ENCODE assay signal across 9 mouse cellular contexts in genomic region chr11:101604116-101604515, GRCm38 (mm10). TPM values are rescaled to one million over a fixed set of nuclear protein-coding genes. Genes with fewer than 3 reads are reported as not detected.
DNase-seq lines count a peak whose midpoint lies in the region; ATAC-seq and TF ChIP-seq lines count a peak whose summit lies in the region.
"Had no signal": no experiment of that assay in that cellular context is flagged by ENCODE, and none has a peak within 500 bp of the region (broad histone marks: within the 10 kb centered on the region; RNA-seq: fewer than 3 reads in every experiment).

No protein-coding gene starts in this region.

- ATAC-seq in heart, postnatal 0 days (ENCODE audit: insufficient read depth, low read depth) = no peak
- ATAC-seq in heart, embryonic 12.5 days (ENCODE audit: insufficient number of reproducible peaks, low FRiP score) = no peak
- ATAC-seq in embryonic facial prominence, embryonic 13.5 days (ENCODE audit: insufficient number of reproducible peaks, insufficient read depth, low FRiP score, low TSS enrichment, low read depth) = no peak
- no peak for ATAC-seq in intestine, embryonic 15.5 days
- ATAC-seq in midbrain, embryonic 16.5 days = no peak
- ATAC-seq in CD4-positive, CD25-positive, alpha-beta regulatory T cell, adult 4 months = no peak

- H3K4me3 ChIP-seq in heart, postnatal 0 days (ENCODE audit: low read depth, low read length) = peak overlapping the region; percentile 31; the same call in 1 of the 2 replicates
- no peak overlapping the region for H3K4me3 ChIP-seq in heart, embryonic 12.5 days
- peak overlapping the region; percentile 30 for H3K4me3 ChIP-seq in embryonic facial prominence, embryonic 13.5 days
- H3K4me3 ChIP-seq in intestine, embryonic 15.5 days (replicated peaks) = 0 out of 2 replicates have a peak overlapping the region, but pooled peaks have one; percentile 22
- peak overlapping the region; percentile 37 for H3K4me3 ChIP-seq in midbrain, embryonic 16.5 days (ENCODE audit: low read depth, low read length)

- H3K36me3 ChIP-seq in heart, postnatal 0 days (replicated peaks; ENCODE audit: control insufficient read depth, insufficient read depth, low read length) = no peaks in the 10 kb centered on the region
- H3K36me3 ChIP-seq in heart, embryonic 12.5 days = no peaks in the 10 kb centered on the region
- no peaks in the 10 kb centered on the region for H3K36me3 ChIP-seq in embryonic facial prominence, embryonic 13.5 days
- no peaks in the 10 kb centered on the region for H3K36me3 ChIP-seq in intestine, embryonic 15.5 days
- H3K36me3 ChIP-seq in midbrain, embryonic 16.5 days (ENCODE audit: control insufficient read depth, insufficient read depth, low read length) = no peaks in the 10 kb centered on the region

- no peak for TF ChIP-seq EP300 in heart, postnatal 0 days (IDR thresholded peaks at IDR 0.05; ENCODE audit: low read depth)

- TF ChIP-seq CTCF in heart, postnatal 0 days (IDR thresholded peaks at IDR 0.05; ENCODE audit: low read depth) = no peak

- no peak overlapping the region; the same call in 1 of the 2 replicates for H3K9ac ChIP-seq in heart, postnatal 0 days (replicated peaks; ENCODE audit: low read depth, low read length)
- H3K9ac ChIP-seq in heart, embryonic 12.5 days = no peak overlapping the region
- H3K9ac ChIP-seq in embryonic facial prominence, embryonic 13.5 days = 0 out of 2 replicates have a peak overlapping the region, but pooled peaks have one; percentile 27
- H3K9ac ChIP-seq in intestine, embryonic 15.5 days = no peak overlapping the region
- H3K9ac ChIP-seq in midbrain, embryonic 16.5 days (ENCODE audit: low read depth, low read length) = peak overlapping the region; percentile 45

- no peaks in the 10 kb centered on the region for H3K9me3 ChIP-seq in heart, postnatal 0 days (replicated peaks; ENCODE audit: control insufficient read depth, low read length)
- no peaks in the 10 kb centered on the region for H3K9me3 ChIP-seq in heart, embryonic 12.5 days (replicated peaks)
- no peaks in the 10 kb centered on the region for H3K9me3 ChIP-seq in embryonic facial prominence, embryonic 13.5 days
- H3K9me3 ChIP-seq in intestine, embryonic 15.5 days = no peaks in the 10 kb centered on the region
- no peaks in the 10 kb centered on the region for H3K9me3 ChIP-seq in midbrain, embryonic 16.5 days (replicated peaks; ENCODE audit: control insufficient read depth, low read length, poor library complexity, severe bottlenecking)

- WGBS in heart, postnatal 0 days = 4% methylated on average over 3 of the region's 3 CpGs
- 1% methylated on average over 3 of the region's 3 CpGs for WGBS in heart, embryonic 12.5 days
- 2% methylated on average over 3 of the region's 3 CpGs for WGBS in embryonic facial prominence, embryonic 13.5 days
- WGBS in intestine, embryonic 15.5 days = 6% methylated on average over 3 of the region's 3 CpGs
- WGBS in midbrain, embryonic 16.5 days = 2% methylated on average over 3 of the region's 3 CpGs

- DNase-seq in heart, postnatal 0 days (ENCODE audit: low spot score) = no peak
- DNase-seq in natural killer cell, adult 2 months (ENCODE audit: low spot score in 2 of 2) = no peak
- DNase-seq in spleen, postnatal 4 days (ENCODE audit: low spot score in 2 of 2) = no peak

- peak overlapping the region; percentile 59 for H3K4me2 ChIP-seq in heart, postnatal 0 days (ENCODE audit: low read depth, low read length)
- H3K4me2 ChIP-seq in heart, embryonic 12.5 days = no peak overlapping the region
- H3K4me2 ChIP-seq in embryonic facial prominence, embryonic 13.5 days = peak overlapping the region; percentile 57
- peak overlapping the region; percentile 54; the same call in 1 of the 2 replicates for H3K4me2 ChIP-seq in intestine, embryonic 15.5 days (replicated peaks)
- H3K4me2 ChIP-seq in midbrain, embryonic 16.5 days (ENCODE audit: low read length) = peak overlapping the region; percentile 58

- no peaks in the 10 kb centered on the region for H3K27me3 ChIP-seq in heart, postnatal 0 days (ENCODE audit: control insufficient read depth, insufficient read depth, low read length)
- peaks cover 7% of the 10 kb centered on the region; the same call in 1 of the 2 replicates for H3K27me3 ChIP-seq in heart, embryonic 12.5 days (replicated peaks)
- H3K27me3 ChIP-seq in embryonic facial prominence, embryonic 13.5 days = no peaks in the 10 kb centered on the region
- no peaks in the 10 kb centered on the region; the same call in 1 of the 2 replicates for H3K27me3 ChIP-seq in intestine, embryonic 15.5 days (replicated peaks)
- no peaks in the 10 kb centered on the region; the same call in 1 of the 2 replicates for H3K27me3 ChIP-seq in midbrain, embryonic 16.5 days (ENCODE audit: control insufficient read depth, insufficient read depth, low read depth, low read length)

- no peak overlapping the region for H3K27ac ChIP-seq in heart, postnatal 0 days (ENCODE audit: low read depth)
- H3K27ac ChIP-seq in heart, embryonic 12.5 days (ENCODE audit: poor library complexity, severe bottlenecking) = no peak overlapping the region
- no peak overlapping the region for H3K27ac ChIP-seq in embryonic facial prominence, embryonic 13.5 days
- H3K27ac ChIP-seq in intestine, embryonic 15.5 days = no peak overlapping the region
- peak overlapping the region; percentile 60; the same call in 1 of the 2 replicates for H3K27ac ChIP-seq in midbrain, embryonic 16.5 days (ENCODE audit: low read length)

- H3K4me1 ChIP-seq in heart, postnatal 0 days (ENCODE audit: control insufficient read depth, insufficient read depth) = no peaks in the 10 kb centered on the region
- 0 out of 2 replicates have a peak, but pooled peaks cover 2% of the 10 kb centered on the region for H3K4me1 ChIP-seq in heart, embryonic 12.5 days (replicated peaks)
- H3K4me1 ChIP-seq in embryonic facial prominence, embryonic 13.5 days = 0 out of 2 replicates have a peak, but pooled peaks cover 3% of the 10 kb centered on the region
- no peaks in the 10 kb centered on the region for H3K4me1 ChIP-seq in intestine, embryonic 15.5 days (replicated peaks)
- peaks cover 5% of the 10 kb centered on the region; the same call in 1 of the 2 replicates for H3K4me1 ChIP-seq in midbrain, embryonic 16.5 days (ENCODE audit: control insufficient read depth, insufficient read depth, low read length)

RNA-seq across cellular contexts. Expression of gene Gm11634, which starts 5.1 kb away (rescaled TPM):
- not detected in 2 replicates for total RNA-seq in heart, postnatal 0 days (2014; rRNA removed; ENCODE audit: low replicate concordance)
- polyA plus RNA-seq in heart, postnatal 0 days (2015; fragmentation: Nextera tagmentation; extraction: Ambion mirVana) = not detected in 2 replicates
- not detected in 2 replicates for polyA plus RNA-seq in heart, embryonic 12.5 days (2016; fragmentation: Nextera tagmentation; extraction: Ambion mirVana)
- not detected in 2 replicates for polyA plus RNA-seq in embryonic facial prominence, embryonic 13.5 days (2015; fragmentation: Nextera tagmentation; extraction: Ambion mirVana)
- polyA plus RNA-seq in intestine, embryonic 15.5 days (2015; fragmentation: Nextera tagmentation; extraction: Ambion mirVana) = not detected in 2 replicates
- not detected in 2 replicates for polyA plus RNA-seq in midbrain, embryonic 16.5 days (2015; fragmentation: Nextera tagmentation; extraction: Ambion mirVana)
- polyA plus RNA-seq in CD4-positive, CD25-positive, alpha-beta regulatory T cell, adult 4 months (2017; shearing (Covaris generic)) = not detected
- total RNA-seq: left cerebral cortex, adult 8-10 months had no signal

RNA-seq across cellular contexts. Expression of gene Tmem106a, which starts 22.1 kb away (rescaled TPM):
- 2.7 and 8.3 TPM in 2 replicates for total RNA-seq in heart, postnatal 0 days (2014; rRNA removed; ENCODE audit: low replicate concordance)
- polyA plus RNA-seq in heart, postnatal 0 days (2015; fragmentation: Nextera tagmentation; extraction: Ambion mirVana) = 4.2 TPM in 2 replicates
- 4.0 and 4.5 TPM in 2 replicates for polyA plus RNA-seq in heart, embryonic 12.5 days (2016; fragmentation: Nextera tagmentation; extraction: Ambion mirVana)
- 3.6 and 3.8 TPM in 2 replicates for polyA plus RNA-seq in embryonic facial prominence, embryonic 13.5 days (2015; fragmentation: Nextera tagmentation; extraction: Ambion mirVana)
- polyA plus RNA-seq in intestine, embryonic 15.5 days (2015; fragmentation: Nextera tagmentation; extraction: Ambion mirVana) = 21.6 and 22.0 TPM in 2 replicates
- polyA plus RNA-seq in midbrain, embryonic 16.5 days (2015; fragmentation: Nextera tagmentation; extraction: Ambion mirVana) = 2.2 and 3.2 TPM in 2 replicates
- 10 to 100 TPM; 10.8 to 15.2 TPM for polyA plus RNA-seq in CD4-positive, CD25-positive, alpha-beta regulatory T cell, adult 4 months (2017; shearing (Covaris generic))

RNA-seq across cellular contexts. Expression of gene Rdm1, which starts 22.9 kb away (rescaled TPM):
- 44.1 and 44.5 TPM in 2 replicates for total RNA-seq in heart, postnatal 0 days (2014; rRNA removed; ENCODE audit: low replicate concordance)
- polyA plus RNA-seq in heart, postnatal 0 days (2015; fragmentation: Nextera tagmentation; extraction: Ambion mirVana) = 38.1 and 40.4 TPM in 2 replicates
- polyA plus RNA-seq in heart, embryonic 12.5 days (2016; fragmentation: Nextera tagmentation; extraction: Ambion mirVana) = 28.3 and 36.2 TPM in 2 replicates
- polyA plus RNA-seq in embryonic facial prominence, embryonic 13.5 days (2015; fragmentation: Nextera tagmentation; extraction: Ambion mirVana) = 55.5 and 63.7 TPM in 2 replicates
- 34.5 and 35.8 TPM in 2 replicates for polyA plus RNA-seq in intestine, embryonic 15.5 days (2015; fragmentation: Nextera tagmentation; extraction: Ambion mirVana)
- 10.6 and 10.7 TPM in 2 replicates for polyA plus RNA-seq in midbrain, embryonic 16.5 days (2015; fragmentation: Nextera tagmentation; extraction: Ambion mirVana)
- polyA plus RNA-seq in CD4-positive, CD25-positive, alpha-beta regulatory T cell, adult 4 months (2017; shearing (Covaris generic)) = 10 to 100 TPM; 86.2 to 93.4 TPM

RNA-seq across cellular contexts. Expression of gene Nbr1, which starts 52.2 kb away (rescaled TPM):
- 101 and 157 TPM in 2 replicates for total RNA-seq in heart, postnatal 0 days (2014; rRNA removed; ENCODE audit: low replicate concordance)
- 45.1 and 47.2 TPM in 2 replicates for polyA plus RNA-seq in heart, postnatal 0 days (2015; fragmentation: Nextera tagmentation; extraction: Ambion mirVana)
- 77.7 and 78.7 TPM in 2 replicates for polyA plus RNA-seq in heart, embryonic 12.5 days (2016; fragmentation: Nextera tagmentation; extraction: Ambion mirVana)
- 77.1 and 80.7 TPM in 2 replicates for polyA plus RNA-seq in embryonic facial prominence, embryonic 13.5 days (2015; fragmentation: Nextera tagmentation; extraction: Ambion mirVana)
- polyA plus RNA-seq in intestine, embryonic 15.5 days (2015; fragmentation: Nextera tagmentation; extraction: Ambion mirVana) = 57.0 and 61.2 TPM in 2 replicates
- 98.4 and 108 TPM in 2 replicates for polyA plus RNA-seq in midbrain, embryonic 16.5 days (2015; fragmentation: Nextera tagmentation; extraction: Ambion mirVana)
- 10 to 100 TPM; 70.0 to 88.4 TPM for polyA plus RNA-seq in CD4-positive, CD25-positive, alpha-beta regulatory T cell, adult 4 months (2017; shearing (Covaris generic))

RNA-seq across cellular contexts. Expression of gene Brca1, which starts 52.4 kb away (rescaled TPM):
- total RNA-seq in heart, postnatal 0 days (2014; rRNA removed; ENCODE audit: low replicate concordance) = 4.7 and 5.2 TPM in 2 replicates
- 0.94 and 1.9 TPM in 2 replicates for polyA plus RNA-seq in heart, postnatal 0 days (2015; fragmentation: Nextera tagmentation; extraction: Ambion mirVana)
- polyA plus RNA-seq in heart, embryonic 12.5 days (2016; fragmentation: Nextera tagmentation; extraction: Ambion mirVana) = 10.4 and 13.3 TPM in 2 replicates
- polyA plus RNA-seq in embryonic facial prominence, embryonic 13.5 days (2015; fragmentation: Nextera tagmentation; extraction: Ambion mirVana) = 10.6 and 14.8 TPM in 2 replicates
- 8.4 and 10.2 TPM in 2 replicates for polyA plus RNA-seq in intestine, embryonic 15.5 days (2015; fragmentation: Nextera tagmentation; extraction: Ambion mirVana)
- polyA plus RNA-seq in midbrain, embryonic 16.5 days (2015; fragmentation: Nextera tagmentation; extraction: Ambion mirVana) = 1.9 TPM in 2 replicates
- polyA plus RNA-seq in CD4-positive, CD25-positive, alpha-beta regulatory T cell, adult 4 months (2017; shearing (Covaris generic)) = 1 to 10 TPM; 3.5 to 4.1 TPM

Comparison
In these comparisons a context has a peak if more than half of its experiments do, and no peak if none do; other contexts are left out.
1. H3K9ac ChIP-seq: peak in embryonic facial prominence, embryonic 13.5 days (single experiment) and midbrain, embryonic 16.5 days (single experiment); none in heart, postnatal 0 days (single experiment), heart, embryonic 12.5 days (single experiment) and intestine, embryonic 15.5 days (single experiment).